In genomic region chr4:95278714-95279095, GRCm38 (mm10) we compare ENCODE assay signal across 9 mouse cellular contexts.
DNase-seq lines count a peak whose midpoint lies in the region; ATAC-seq lines count a peak whose summit lies in the region.
"Had no signal": no experiment of that assay in that cellular context is flagged by ENCODE, and none has a peak within 500 bp of the region (broad histone marks: within the 10 kb centered on the region; RNA-seq: fewer than 3 reads in every experiment).

No protein-coding gene starts in this region.

- no peak overlapping the region for H3K4me3 ChIP-seq in forebrain, embryonic 11.5 days (ENCODE audit: low read depth, low read length)

- H3K27ac ChIP-seq in forebrain, embryonic 11.5 days (ENCODE audit: low read depth, low read length): no peak overlapping the region

- peak; percentile 25 for DNase-seq in urinary bladder, adult 2 months (ENCODE audit: low spot score)
- no peak for DNase-seq in urinary bladder, postnatal 10 days (ENCODE audit: low spot score)
- peak; percentile 60 for DNase-seq in kidney, adult 11 months
- peak; percentile 69 for DNase-seq in lung, postnatal 10 days
- DNase-seq in right cerebral cortex, postnatal 4 days: no peak
- no peak for DNase-seq in B cell, adult 2 months
- no peak for DNase-seq in forebrain, embryonic 11.5 days (ENCODE audit: low spot score)

- H3K9me3 ChIP-seq in forebrain, embryonic 11.5 days (ENCODE audit: control insufficient read depth, low read length): no peaks in the 10 kb centered on the region

- no peak overlapping the region for H3K9ac ChIP-seq in forebrain, embryonic 11.5 days (ENCODE audit: low read length)

- H3K27me3 ChIP-seq in forebrain, embryonic 11.5 days (ENCODE audit: control insufficient read depth, insufficient read depth, low read length): no peaks in the 10 kb centered on the region
- H3K27me3 ChIP-seq: Patski had no signal

- WGBS in forebrain, embryonic 11.5 days: 56% methylated on average over 13 of the region's 13 CpGs

- H3K4me2 ChIP-seq in forebrain, embryonic 11.5 days (ENCODE audit: low read depth, low read length, severe bottlenecking): no peak overlapping the region

- H3K36me3 ChIP-seq in forebrain, embryonic 11.5 days (ENCODE audit: control insufficient read depth, insufficient read depth, low read length): no peaks in the 10 kb centered on the region

- ATAC-seq in CD4-positive, CD25-positive, alpha-beta regulatory T cell, adult 4 months: no peak
- no peak for ATAC-seq in forebrain, embryonic 11.5 days (replicated peaks; ENCODE audit: low FRiP score)
- ATAC-seq: Patski had no signal

- 0 out of 2 replicates have a peak, but pooled peaks cover 2% of the 10 kb centered on the region for H3K4me1 ChIP-seq in forebrain, embryonic 11.5 days (replicated peaks; ENCODE audit: control insufficient read depth, insufficient read depth, low read length)

Comparison
In these comparisons a context has a peak if more than half of its experiments do, and no peak if none do; other contexts are left out.
1. DNase-seq: peak in urinary bladder, adult 2 months (single experiment), kidney, adult 11 months (single experiment) and lung, postnatal 10 days (single experiment); none in urinary bladder, postnatal 10 days (single experiment), right cerebral cortex, postnatal 4 days (single experiment), B cell, adult 2 months (0 of 2) and forebrain, embryonic 11.5 days (single experiment).